Mouse (Mus musculus) lung, postnatal 10 days (tissue): ENCODE results near the gene Gpbar1.

Source experiments
- DNase-seq: peaks from one replicate; pipeline ENCODE4 v3.0.0; 2021

The Gpbar1 gene

DNA sequence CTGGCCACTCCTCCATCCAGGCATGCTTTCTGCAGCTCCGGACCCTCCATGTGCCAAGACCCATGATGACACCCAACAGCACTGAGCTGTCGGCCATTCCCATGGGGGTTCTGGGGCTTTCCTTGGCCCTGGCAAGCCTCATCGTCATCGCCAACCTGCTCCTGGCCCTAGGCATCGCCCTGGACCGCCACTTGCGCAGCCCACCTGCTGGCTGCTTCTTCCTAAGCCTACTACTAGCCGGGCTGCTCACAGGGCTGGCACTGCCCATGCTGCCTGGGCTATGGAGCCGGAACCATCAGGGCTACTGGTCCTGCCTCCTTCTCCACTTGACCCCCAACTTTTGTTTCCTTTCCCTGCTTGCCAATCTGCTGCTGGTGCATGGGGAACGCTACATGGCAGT, at the start of gene Gpbar1:
Gene Gpbar1 (plus strand): TSS at position 13 of the 400 bp plus-strand sequence.
- DNase-seq = no peak

GRCm38 (mm10) chr1:74229942-74230341, 48.4 kb upstream of the Gpbar1 start:
- DNase-seq = no peak

DNA sequence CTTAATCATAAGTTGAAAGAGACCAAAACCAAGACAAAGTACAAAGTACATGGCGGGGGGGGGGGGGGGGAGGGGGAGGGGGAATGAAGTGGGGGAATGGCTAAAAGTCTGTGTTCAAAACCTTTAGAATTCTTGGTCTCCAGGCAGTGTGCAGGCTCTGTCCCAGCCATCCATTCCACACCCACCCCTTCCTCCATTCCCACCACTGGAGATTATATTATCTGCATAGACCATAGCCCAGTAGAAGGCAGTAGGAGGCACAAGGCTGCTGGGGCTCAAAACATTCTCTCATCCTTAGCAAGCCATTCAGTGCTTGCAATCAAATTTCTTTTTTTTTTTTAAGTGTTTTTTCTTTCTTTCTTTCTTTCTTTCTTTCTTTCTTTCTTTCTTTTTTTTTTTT, 47.4 kb upstream of the Gpbar1 start:
- DNase-seq = no peak

- peak; percentile 98 for DNase-seq
Observed at GRCm38 (mm10) chr1:74235938-74236589, 42.3 kb upstream of the Gpbar1 start, which contains the start of gene Arpc2. Arpc2 (plus strand) TSS chr1:74236084.

- DNase-seq = peak; percentile 63
Observed at GRCm38 (mm10) chr1:74236590-74237317, 41.6 kb upstream of the Gpbar1 start.

DNA sequence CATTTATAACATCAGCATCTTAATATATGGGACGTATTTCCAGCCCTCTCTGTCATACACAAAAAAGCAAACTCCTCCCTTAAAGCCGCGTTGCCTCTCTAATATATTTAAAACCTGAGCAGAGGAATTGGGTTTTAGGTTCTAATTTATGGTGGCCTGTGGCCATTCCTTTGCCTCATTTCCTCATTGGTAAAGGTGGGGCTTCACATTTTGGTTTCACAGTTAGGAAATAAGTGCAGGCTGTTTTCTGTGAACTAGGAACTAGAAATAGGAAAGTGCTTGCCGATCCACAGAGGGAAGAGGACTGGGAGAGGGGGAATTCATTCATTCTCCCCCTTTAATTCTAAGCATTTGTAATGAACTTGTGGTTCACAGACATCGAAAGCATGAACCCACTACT, 40.7 kb upstream of the Gpbar1 start:
- no peak for DNase-seq

DNA sequence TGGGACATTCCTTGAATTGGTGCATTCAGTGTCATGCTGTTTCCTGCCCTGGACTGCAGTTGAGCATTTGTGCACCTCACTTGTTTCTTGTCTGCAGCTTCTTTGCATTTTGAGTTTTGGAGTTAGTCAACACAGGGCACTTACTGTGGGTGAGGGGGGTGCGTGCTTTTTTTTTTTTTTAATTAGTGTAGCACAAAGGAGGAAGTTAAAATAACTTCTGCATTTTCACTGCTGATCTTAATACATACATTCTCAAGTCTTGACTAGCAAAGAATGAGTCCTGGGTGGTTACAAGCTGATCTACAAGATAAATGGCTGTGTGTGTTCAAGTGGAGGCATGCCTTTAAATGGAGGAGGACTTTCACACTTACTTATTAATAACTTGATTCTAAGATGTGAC, 40.2 kb upstream of the Gpbar1 start:
- no peak for DNase-seq

DNA sequence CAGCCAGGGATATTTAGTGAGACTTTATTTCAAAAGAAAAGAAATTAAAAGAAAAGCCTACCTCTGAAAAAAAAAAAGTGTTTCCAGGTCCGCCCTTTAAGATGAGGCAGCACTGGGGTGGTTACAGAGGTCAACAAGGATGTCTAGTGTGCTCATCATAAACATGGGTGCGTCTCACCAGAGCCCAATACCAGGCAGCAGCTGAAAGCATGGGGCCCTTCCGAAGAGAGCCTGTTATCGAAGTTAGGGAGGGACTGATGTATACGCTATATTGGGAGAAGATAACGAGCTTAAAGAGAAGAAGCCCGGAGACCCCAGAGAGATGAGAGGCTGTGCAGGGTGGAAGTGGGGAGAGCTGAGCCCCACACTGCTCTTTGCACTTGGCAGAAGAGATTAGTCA, 39.2 kb upstream of the Gpbar1 start:
- peak; percentile 3 for DNase-seq

DNA sequence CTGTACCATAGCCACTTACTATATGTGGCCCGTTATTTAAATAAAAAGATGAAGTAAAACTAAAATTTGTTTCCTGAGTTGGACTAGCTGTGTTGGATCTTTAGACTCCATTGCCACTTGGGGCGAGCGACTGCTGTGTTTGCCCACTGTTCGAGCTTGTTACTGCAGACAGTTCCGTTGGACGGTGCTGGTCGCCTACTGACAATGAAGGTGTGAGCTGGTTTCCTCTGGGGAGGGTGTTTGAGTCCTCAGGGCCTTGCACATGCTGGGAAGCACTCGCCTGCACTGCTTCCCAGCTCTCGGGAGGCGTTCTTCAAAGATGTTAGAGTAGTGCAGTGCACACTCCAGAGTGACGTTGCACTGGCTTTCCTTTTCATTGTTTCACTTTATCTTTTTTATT, 38.7 kb upstream of the Gpbar1 start:
- peak; percentile 14 for DNase-seq

DNA sequence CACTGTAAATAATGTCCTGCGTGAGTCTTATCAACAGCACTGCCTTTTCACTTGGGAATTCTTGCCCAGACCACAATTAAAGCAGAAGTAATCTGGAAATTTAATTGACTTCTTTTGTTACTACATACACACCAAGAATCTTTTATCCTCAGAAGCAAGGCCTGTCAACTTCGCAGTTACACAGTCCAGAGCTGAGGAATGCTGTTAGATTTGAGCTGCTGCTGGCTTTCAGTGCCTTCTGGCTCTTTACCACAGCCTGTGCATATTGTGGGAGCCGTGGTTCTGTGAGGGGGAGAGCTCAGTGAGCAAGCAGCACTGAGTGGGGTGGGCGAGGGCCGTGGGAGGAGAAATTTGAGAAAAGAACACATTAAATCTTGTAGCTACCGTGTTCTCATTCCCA, 38.0 kb upstream of the Gpbar1 start:
- peak; percentile 11 for DNase-seq

- DNase-seq = no peak
Observed at GRCm38 (mm10) chr1:74240832-74241231, 37.5 kb upstream of the Gpbar1 start.

- no peak for DNase-seq
Observed at GRCm38 (mm10) chr1:74245525-74245924, 32.8 kb upstream of the Gpbar1 start.

- DNase-seq = peak; percentile 47
Observed at GRCm38 (mm10) chr1:74248799-74249198, 29.6 kb upstream of the Gpbar1 start.

DNA sequence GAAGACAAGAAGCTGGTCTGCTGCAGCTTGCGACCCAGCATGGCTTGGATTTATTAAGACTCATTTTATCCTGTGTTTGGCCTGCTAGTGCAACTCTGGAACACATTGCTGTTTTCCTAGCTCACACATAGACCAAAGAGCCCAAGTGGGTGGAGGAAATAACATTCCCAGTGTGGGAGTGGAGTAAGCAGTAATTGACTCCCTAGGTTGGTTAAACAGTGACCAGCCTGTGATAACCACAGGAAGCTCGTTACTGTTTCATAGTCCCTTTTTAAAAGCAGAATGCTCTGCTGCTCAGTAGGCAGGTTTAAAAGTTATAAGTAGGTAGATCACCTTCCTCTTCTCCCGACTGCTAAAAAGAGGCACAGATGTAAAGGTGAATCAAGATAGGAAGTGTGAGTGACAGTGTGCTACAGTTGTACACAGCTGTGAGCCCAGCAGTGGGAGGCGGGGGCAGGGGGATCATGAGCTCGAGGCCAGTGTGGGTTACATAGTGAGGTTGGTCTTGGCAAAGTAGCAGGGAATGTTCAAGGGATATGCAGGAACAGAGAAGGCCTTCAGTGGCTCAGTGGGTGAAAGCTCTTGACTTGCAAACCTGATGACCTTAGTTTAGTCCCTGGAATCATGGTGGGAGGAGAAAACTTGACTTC, 28.9 kb upstream of the Gpbar1 start:
- peak; percentile 10 for DNase-seq

DNA sequence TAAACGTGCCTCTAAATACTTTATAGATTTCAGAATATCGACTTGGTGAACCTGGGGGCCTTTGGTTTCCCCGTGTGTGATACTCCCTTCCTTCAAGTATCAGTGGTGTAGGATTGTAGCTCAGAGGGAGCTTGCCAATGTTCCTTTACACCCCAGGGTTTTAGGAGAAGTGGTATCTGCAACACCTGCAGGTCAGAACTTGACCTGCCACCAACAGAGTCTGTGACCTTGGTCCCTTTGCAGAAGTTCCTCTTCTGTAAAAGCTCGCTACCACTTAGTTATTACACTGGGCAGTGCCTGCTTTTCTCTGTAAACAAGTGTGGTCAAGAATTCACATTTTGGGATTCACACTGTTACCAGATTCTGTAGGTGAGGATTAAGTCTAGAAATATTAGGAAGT, 28.3 kb upstream of the Gpbar1 start:
- DNase-seq = no peak

GRCm38 (mm10) chr1:74255704-74256345, 22.5 kb upstream of the Gpbar1 start:
- DNase-seq = no peak

GRCm38 (mm10) chr1:74256782-74257181, 21.6 kb upstream of the Gpbar1 start:
- DNase-seq = no peak

DNA sequence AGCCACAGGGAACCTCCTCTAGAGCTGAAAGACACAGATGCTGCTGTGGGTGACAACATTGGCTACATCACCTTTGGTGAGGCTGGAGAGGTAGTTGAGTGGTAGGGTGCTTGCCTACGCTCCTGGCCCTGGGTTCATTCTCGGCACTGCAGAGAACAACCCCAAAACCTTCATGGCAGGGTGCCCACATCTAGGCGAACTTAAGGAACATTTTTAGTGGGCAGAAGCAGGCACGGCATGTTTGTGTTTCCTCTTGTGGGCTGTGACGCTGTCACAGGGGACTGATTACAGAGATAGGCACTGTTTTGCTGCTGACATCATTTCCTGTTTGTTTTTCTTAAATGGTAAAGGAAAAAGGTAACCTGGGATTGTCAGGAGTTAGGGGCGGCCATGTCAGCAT, 15.8 kb upstream of the Gpbar1 start:
- DNase-seq = no peak

GRCm38 (mm10) chr1:74268750-74269149, 9.6 kb upstream of the Gpbar1 start:
- DNase-seq = no peak

- DNase-seq = no peak
Observed at GRCm38 (mm10) chr1:74271659-74272058, 6.7 kb upstream of the Gpbar1 start.

GRCm38 (mm10) chr1:74275015-74275414, 3.3 kb upstream of the Gpbar1 start:
- no peak for DNase-seq

- no peak for DNase-seq
Observed at GRCm38 (mm10) chr1:74277041-74277440, 1.3 kb upstream of the Gpbar1 start.

- no peak for DNase-seq
Observed at GRCm38 (mm10) chr1:74277883-74278537, 340 bp upstream of the Gpbar1 start.
